Mouse (Mus musculus): ENCODE results near the gene Eogt.

Gene Eogt

GRCm38 (mm10) chr6:97104264-97104852 lies 44.6 kb downstream of the Eogt start:
- DNase-seq = peak; percentile 8

- no peak for DNase-seq
Observed at GRCm38 (mm10) chr6:97101958-97102702, 46.9 kb downstream of the Eogt start.

- no peak for DNase-seq
Observed at GRCm38 (mm10) chr6:97101190-97101957, 47.6 kb downstream of the Eogt start.

- DNase-seq = no peak
Observed at GRCm38 (mm10) chr6:97082336-97082735, 66.6 kb downstream of the Eogt start.

- no peak for DNase-seq
Observed at GRCm38 (mm10) chr6:97080016-97080415, 69.0 kb downstream of the Eogt start.

GRCm38 (mm10) chr6:97060074-97060681 lies 88.8 kb downstream of the Eogt start, which contains the start of gene Fam19a4:
Gene Fam19a4 (minus strand): TSS chr6:97060413.
- DNase-seq = peak; percentile 46

All from lung, postnatal 36 days (tissue).